Mouse (Mus musculus): ENCODE measurements at regions not wholly inside any gene's neighbourhood (a gene's known extent, or its start where the extent isn't known, plus 50 kb on each side); places are given as distances from the start of the nearest gene placed in this dataset.

- Histone ChIP-seq H3K27ac (ENCODE audit: low read depth, low read length) (no peak overlapping the region), H3K9ac (no peak overlapping the region), H3K4me3 (ENCODE audit: low read depth, low read length) (no peak overlapping the region), H3K9me3 (ENCODE audit: low read length) (no peaks in the 10 kb centered on the region), H3K36me3 (ENCODE audit: insufficient read depth) (no peaks in the 10 kb centered on the region), H3K4me2 (ENCODE audit: low read depth) (no peak overlapping the region), H3K27me3 (ENCODE audit: insufficient read depth, low read length) (no peaks in the 10 kb centered on the region), H3K4me1 (ENCODE audit: insufficient read depth) (peaks cover 6% of the 10 kb centered on the region; the same call in 1 of the 2 replicates)
- DNase-seq: no peak
- 14% methylated on average over 3 of the region's 3 CpGs for WGBS
- TF ChIP-seq CTCF (IDR thresholded peaks at IDR 0.05; ENCODE audit: low read depth): no peak
- ATAC-seq: no peak
Observed at GRCm38 (mm10) chr1:88839407-88839976, 137.5 kb upstream of the Arl4c start.

GRCm38 (mm10) chr1:88839977-88840628, 138.1 kb upstream of the Arl4c start:
- no peak for TF ChIP-seq CTCF (IDR thresholded peaks at IDR 0.05; ENCODE audit: low read depth)
- H3K9ac ChIP-seq: no peak overlapping the region
- peaks cover 6% of the 10 kb centered on the region; the same call in 1 of the 2 replicates for H3K4me1 ChIP-seq (ENCODE audit: insufficient read depth)
- no peaks in the 10 kb centered on the region for H3K27me3 ChIP-seq (ENCODE audit: insufficient read depth, low read length)
- H3K4me2 ChIP-seq (ENCODE audit: low read depth): no peak overlapping the region
- WGBS: 12% methylated on average over 9 of the region's 9 CpGs
- no peak overlapping the region for H3K27ac ChIP-seq (ENCODE audit: low read depth, low read length)
- ATAC-seq (peak; percentile 83), DNase-seq (peak; percentile 59)
- no peaks in the 10 kb centered on the region for H3K9me3 ChIP-seq (ENCODE audit: low read length)
- H3K36me3 ChIP-seq (ENCODE audit: insufficient read depth): no peaks in the 10 kb centered on the region
- no peak overlapping the region for H3K4me3 ChIP-seq (ENCODE audit: low read depth, low read length)

GRCm38 (mm10) chr1:88840991-88841592, 139.1 kb upstream of the Arl4c start:
- no peaks in the 10 kb centered on the region for H3K9me3 ChIP-seq (ENCODE audit: low read length)
- no peaks in the 10 kb centered on the region for H3K27me3 ChIP-seq (ENCODE audit: insufficient read depth, low read length)
- H3K9ac ChIP-seq: no peak overlapping the region
- no peak overlapping the region for H3K4me3 ChIP-seq (ENCODE audit: low read depth, low read length)
- H3K36me3 ChIP-seq (ENCODE audit: insufficient read depth): no peaks in the 10 kb centered on the region
- H3K4me2 ChIP-seq (ENCODE audit: low read depth): no peak overlapping the region
- DNase-seq (no peak), ATAC-seq (no peak)
- 73% methylated on average over 9 of the region's 9 CpGs for WGBS
- H3K27ac ChIP-seq (ENCODE audit: low read depth, low read length): no peak overlapping the region
- no peak for TF ChIP-seq CTCF (IDR thresholded peaks at IDR 0.05; ENCODE audit: low read depth)
- H3K4me1 ChIP-seq (ENCODE audit: insufficient read depth): peaks cover 6% of the 10 kb centered on the region; the same call in 1 of the 2 replicates

GRCm38 (mm10) chr1:88847333-88848091, 145.5 kb upstream of the Arl4c start:
- Histone ChIP-seq H3K27ac (ENCODE audit: low read depth, low read length) (no peak overlapping the region), H3K27me3 (ENCODE audit: insufficient read depth, low read length) (no peaks in the 10 kb centered on the region), H3K9me3 (ENCODE audit: low read length) (no peaks in the 10 kb centered on the region), H3K4me3 (ENCODE audit: low read depth, low read length) (no peak overlapping the region), H3K9ac (no peak overlapping the region), H3K4me2 (ENCODE audit: low read depth) (peak overlapping the region; percentile 0; the same call in 1 of the 2 replicates), H3K36me3 (ENCODE audit: insufficient read depth) (no peaks in the 10 kb centered on the region), H3K4me1 (ENCODE audit: insufficient read depth) (no peaks in the 10 kb centered on the region)
- 13% methylated on average over 16 of the region's 16 CpGs for WGBS
- DNase-seq: peak; percentile 35
- no peak for TF ChIP-seq CTCF (IDR thresholded peaks at IDR 0.05; ENCODE audit: low read depth)
- ATAC-seq: peak; percentile 45

GRCm38 (mm10) chr1:88848246-88848645, 146.2 kb upstream of the Arl4c start:
- no peaks in the 10 kb centered on the region for H3K4me1 ChIP-seq (ENCODE audit: insufficient read depth)
- H3K9me3 ChIP-seq (ENCODE audit: low read length): no peaks in the 10 kb centered on the region
- H3K4me3 ChIP-seq (ENCODE audit: low read depth, low read length): no peak overlapping the region
- DNase-seq (no peak), ATAC-seq (no peak)
- H3K27ac ChIP-seq (ENCODE audit: low read depth, low read length): no peak overlapping the region
- 41% methylated on average over 8 of the region's 8 CpGs for WGBS
- TF ChIP-seq CTCF (IDR thresholded peaks at IDR 0.05; ENCODE audit: low read depth): no peak
- H3K4me2 ChIP-seq (ENCODE audit: low read depth): no peak overlapping the region
- no peak overlapping the region for H3K9ac ChIP-seq
- no peaks in the 10 kb centered on the region for H3K27me3 ChIP-seq (ENCODE audit: insufficient read depth, low read length)
- no peaks in the 10 kb centered on the region for H3K36me3 ChIP-seq (ENCODE audit: insufficient read depth)

GRCm38 (mm10) chr1:88849421-88849820, 147.4 kb upstream of the Arl4c start:
- Histone ChIP-seq H3K4me2 (ENCODE audit: low read depth) (no peak overlapping the region), H3K4me3 (ENCODE audit: low read depth, low read length) (no peak overlapping the region), H3K4me1 (ENCODE audit: insufficient read depth) (no peaks in the 10 kb centered on the region), H3K9ac (no peak overlapping the region), H3K36me3 (ENCODE audit: insufficient read depth) (no peaks in the 10 kb centered on the region), H3K27me3 (ENCODE audit: insufficient read depth, low read length) (no peaks in the 10 kb centered on the region), H3K9me3 (ENCODE audit: low read length) (no peaks in the 10 kb centered on the region), H3K27ac (ENCODE audit: low read depth, low read length) (no peak overlapping the region)
- 85% methylated on average over 5 of the region's 5 CpGs for WGBS
- no peak for ATAC-seq
- TF ChIP-seq CTCF (IDR thresholded peaks at IDR 0.05; ENCODE audit: low read depth): no peak
- DNase-seq: no peak

Measured in forebrain, postnatal 0 days (tissue).